Mouse (Mus musculus): Measurements from ENCODE around the gene Fam69b. TPM values are rescaled to one million over a fixed set of nuclear protein-coding genes. Genes with fewer than 3 reads are reported as not detected.
"Not testable (repeated sequence)": the region's sequence is repeated elsewhere in the genome, so short reads cannot be mapped to it uniquely, and the experiment has no call there.

Fam69b gene
- total RNA-seq, 2 experiments from 2014 or later = 78.4 to 84.8 TPM

GRCm38 (mm10) chr2:26639838-26640830, 11.9 kb downstream of the Fam69b start:
- DNase-seq (ENCODE audit: low spot score in 2 of 2) = peak; percentile 97 to 98
- intact Hi-C loops (cut with DNase I) = loop anchor here (1.0 to 10.0 kb wide), 3 partner anchors 54 to 385 kb away; partner anchors contain the start of genes Gm20532, Slc2a6 and Surf6

GRCm38 (mm10) chr2:26641006-26641647, 12.9 kb downstream of the Fam69b start:
- intact Hi-C loops (cut with DNase I) = loop anchor here (5.0 kb wide), 1 partner anchor 261 kb away; the partner anchor contains the start of gene Surf6
- no peak for DNase-seq (ENCODE audit: low spot score in 2 of 2)

GRCm38 (mm10) chr2:26643942-26644341, 15.7 kb downstream of the Fam69b start:
- intact Hi-C loops (cut with DNase I) = loop anchor here (5.0 kb wide), 1 partner anchor 258 kb away; the partner anchor contains the start of gene Surf6
- DNase-seq (ENCODE audit: low spot score in 2 of 2) = no peak

- DNase-seq (ENCODE audit: low spot score in 2 of 2) = peak; percentile 61 to 84
- intact Hi-C loops (cut with DNase I) = loop anchor here (5.0 kb wide), 2 partner anchors 391 to 591 kb away; no protein-coding TSS in a partner anchor
Observed at GRCm38 (mm10) chr2:26646643-26647293, 18.5 kb downstream of the Fam69b start.

- intact Hi-C loops (cut with DNase I) = no loop called here
- DNase-seq (ENCODE audit: low spot score in 2 of 2) = no peak
Observed at GRCm38 (mm10) chr2:26654687-26655086, 26.4 kb downstream of the Fam69b start.

GRCm38 (mm10) chr2:26657426-26657825, 29.2 kb downstream of the Fam69b start:
- intact Hi-C loops (cut with DNase I) = no loop called here
- no peak for DNase-seq (ENCODE audit: low spot score in 2 of 2)

- intact Hi-C loops (cut with DNase I) = no loop called here
- no peak for DNase-seq (ENCODE audit: low spot score in 2 of 2)
Observed at GRCm38 (mm10) chr2:26661143-26661752, 33.0 kb downstream of the Fam69b start.

- no peak for DNase-seq (ENCODE audit: low spot score in 2 of 2)
- intact Hi-C loops (cut with DNase I) = no loop called here
Observed at GRCm38 (mm10) chr2:26661768-26662508, 33.7 kb downstream of the Fam69b start.

GRCm38 (mm10) chr2:26662509-26662882, 34.2 kb downstream of the Fam69b start:
- no peak for DNase-seq (ENCODE audit: low spot score in 2 of 2)
- intact Hi-C loops (cut with DNase I) = no loop called here

GRCm38 (mm10) chr2:26663112-26663511, 34.9 kb downstream of the Fam69b start:
- no peak for DNase-seq (ENCODE audit: low spot score in 2 of 2)
- intact Hi-C loops (cut with DNase I) = no loop called here

GRCm38 (mm10) chr2:26663551-26663950, 35.3 kb downstream of the Fam69b start:
- DNase-seq (ENCODE audit: low spot score in 2 of 2) = peak; percentile 4 to 12
- intact Hi-C loops (cut with DNase I) = not testable (repeated sequence)

GRCm38 (mm10) chr2:26668746-26669145, 40.5 kb downstream of the Fam69b start:
- intact Hi-C loops (cut with DNase I) = no loop called here
- no peak for DNase-seq (ENCODE audit: low spot score in 2 of 2)

- no peak for DNase-seq (ENCODE audit: low spot score in 2 of 2)
- intact Hi-C loops (cut with DNase I) = no loop called here
Observed at GRCm38 (mm10) chr2:26671182-26671581, 42.9 kb downstream of the Fam69b start, which contains the start of gene Lcn4. Gene Lcn4, minus strand, starts transcription at chr2:26671282.

Small RNA genes within 50 kb of the gene (microRNA-seq; reads per million reads assigned to microRNA genes)
- gene Mir126a = 0.67 to 0.99 reads per million in 2 experiments
- 0 reads per million in 2 experiments for gene Mir126b

Other genes starting within 250 kb of the Fam69b start
- 10 to 100 TPM; 56.9 to 67.7 TPM for gene Snapc4, start 247.8 kb upstream of the Fam69b start, total RNA-seq (2021)
- 100 to 1,000 TPM; 146 to 163 TPM for gene Entr1, start 239.1 kb upstream of the Fam69b start, total RNA-seq (2021)
- 10 to 100 TPM; 92.3 to 92.8 TPM for gene Pmpca, start 239.1 kb upstream of the Fam69b start, total RNA-seq (2021)
- 10 to 100 TPM; 19.9 to 22.4 TPM for gene Inpp5e, start 219.3 kb upstream of the Fam69b start, total RNA-seq (2021)
- 10 to 100 TPM; 43.1 to 49.2 TPM for gene Sec16a, start 183.2 kb upstream of the Fam69b start, total RNA-seq (2021)
- 10 to 100 TPM; 17.4 to 28.9 TPM for gene Notch1, start 111.8 kb upstream of the Fam69b start, total RNA-seq (2021)
- gene Egfl7, start 48.4 kb upstream of the Fam69b start, total RNA-seq (2021) = 10 to 100 TPM; 68.0 to 81.4 TPM
- not detected for gene Gm20532, start 41.8 kb upstream of the Fam69b start, total RNA-seq (2021)
- gene Agpat2, start 24.0 kb upstream of the Fam69b start, total RNA-seq (2021) = 1 to 10 TPM in 1 of 2 experiments, under 1 TPM in 1; 0.85 to 1.2 TPM
- gene Lcn4, start 42.8 kb downstream of the Fam69b start, total RNA-seq (2021) = not detected
- gene Abo, start 236.5 kb downstream of the Fam69b start, total RNA-seq (2021) = not detected